Mouse (Mus musculus) liver, postnatal 0 days (tissue): ENCODE data around the gene Wipf2.

Experiments used
- CTCF ChIP-seq: sonication (generic); IDR thresholded peaks from 2 replicates; pipeline ENCODE4 v1.5.1; 2016; ENCODE audit warnings: antibody characterized with exemption, low read depth
- EP300 ChIP-seq: IDR thresholded peaks from 2 replicates; pipeline ENCODE4 v1.6.1; 2016; ENCODE audit warnings: antibody characterized with exemption, low read depth, mild to moderate bottlenecking

DNA sequence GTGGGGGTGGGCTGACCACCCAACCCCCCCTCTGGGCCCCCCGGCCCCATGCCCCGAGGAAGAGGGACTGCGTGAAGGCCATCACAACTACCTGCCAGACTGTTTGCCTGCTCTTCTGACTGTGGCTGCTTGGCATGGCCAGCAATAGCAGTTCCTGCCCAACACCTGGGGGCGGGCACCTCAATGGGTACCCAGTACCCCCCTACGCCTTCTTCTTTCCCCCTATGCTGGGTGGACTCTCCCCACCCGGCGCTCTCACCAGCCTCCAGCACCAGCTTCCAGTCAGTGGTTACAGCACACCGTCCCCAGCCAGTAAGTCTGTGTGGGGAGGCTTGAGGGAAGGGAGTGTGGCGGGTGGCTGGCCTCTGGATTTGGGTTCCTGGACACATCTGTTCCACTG, 87.0 kb downstream of the Wipf2 start:
- TF ChIP-seq CTCF (no peak), EP300 (no peak)
